Mouse (Mus musculus): Measurements from ENCODE around the gene Kif18b. TPM values are rescaled to one million over a fixed set of nuclear protein-coding genes. Genes with fewer than 3 reads are reported as not detected.

Gene Kif18b
- polyA plus RNA-seq, 1 experiment from 2014 or later = 1.3 TPM

DNA sequence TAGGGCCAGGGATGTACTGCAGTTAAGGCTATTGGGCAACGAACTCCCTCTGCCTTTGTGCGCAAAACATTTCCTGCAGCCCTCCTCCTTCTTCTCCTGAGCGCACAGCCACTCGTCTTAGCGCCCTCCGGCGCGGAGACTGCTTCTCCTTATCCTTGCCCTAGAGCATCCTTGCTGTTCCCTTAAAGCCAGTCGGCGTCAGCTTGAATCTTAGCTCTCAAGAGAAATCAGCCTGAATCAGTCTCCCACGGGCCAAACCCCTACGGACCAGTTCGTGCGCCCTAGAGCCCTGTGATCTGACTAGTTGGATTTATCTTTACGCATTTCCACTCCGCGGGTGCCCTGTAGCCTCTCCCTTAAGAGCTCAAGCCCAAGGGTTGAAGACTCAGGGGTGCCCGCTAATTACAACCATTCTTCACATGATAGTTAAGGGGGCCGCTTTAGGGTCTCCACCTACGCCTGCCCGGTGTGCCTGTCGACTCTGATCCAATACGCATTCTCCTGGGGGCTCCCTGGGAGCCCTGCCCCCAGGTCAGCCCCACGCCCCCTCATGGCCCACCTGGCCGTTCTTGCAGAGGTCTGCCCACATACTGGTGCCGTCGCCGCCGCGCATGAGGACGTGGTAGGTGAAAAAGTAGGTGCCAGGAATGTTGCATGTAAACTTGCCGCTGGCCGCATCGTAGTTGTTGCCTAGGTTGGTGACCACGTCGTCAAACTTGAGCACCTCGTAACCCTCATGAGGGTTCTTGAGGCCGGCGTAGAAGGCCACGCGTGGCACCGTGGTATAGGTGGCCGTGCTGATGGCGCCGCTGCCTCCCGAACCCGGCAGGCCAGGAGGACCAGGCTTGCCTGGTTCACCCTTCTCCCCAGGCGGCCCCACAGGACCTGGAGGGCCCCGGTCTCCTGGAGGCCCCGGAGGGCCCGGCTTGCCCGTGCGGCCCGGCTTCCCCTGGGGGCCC lies 20.7 kb upstream of the Kif18b start:
- Histone ChIP-seq H3K27me3 (ENCODE audit: control insufficient read depth, insufficient read depth, low read length) (peaks cover 23% of the 10 kb centered on the region), H3K4me2 (replicated peaks; ENCODE audit: low read depth) (peak overlapping the region; percentile 51), H3K9me3 (ENCODE audit: control insufficient read depth, low read length) (no peaks in the 10 kb centered on the region), H3K4me1 (replicated peaks; ENCODE audit: control insufficient read depth, insufficient read depth) (peaks cover 8% of the 10 kb centered on the region), H3K4me3 (ENCODE audit: low read depth, low read length) (peak overlapping the region; percentile 26), H3K36me3 (ENCODE audit: control insufficient read depth, insufficient read depth, low read length) (no peaks in the 10 kb centered on the region), H3K27ac (replicated peaks) (no peak overlapping the region), H3K9ac (ENCODE audit: low read length) (no peak overlapping the region)
- no peak for ATAC-seq (ENCODE audit: low FRiP score, low TSS enrichment)
- TF ChIP-seq CTCF (IDR thresholded peaks at IDR 0.05; ENCODE audit: low read depth) = no peak
- TF ChIP-seq EP300 (optimal IDR thresholded peaks at IDR 0.05) = no peak
- WGBS = 3% methylated on average over 53 of the region's 54 CpGs
- DNase-seq (ENCODE audit: low spot score) = no peak

DNA sequence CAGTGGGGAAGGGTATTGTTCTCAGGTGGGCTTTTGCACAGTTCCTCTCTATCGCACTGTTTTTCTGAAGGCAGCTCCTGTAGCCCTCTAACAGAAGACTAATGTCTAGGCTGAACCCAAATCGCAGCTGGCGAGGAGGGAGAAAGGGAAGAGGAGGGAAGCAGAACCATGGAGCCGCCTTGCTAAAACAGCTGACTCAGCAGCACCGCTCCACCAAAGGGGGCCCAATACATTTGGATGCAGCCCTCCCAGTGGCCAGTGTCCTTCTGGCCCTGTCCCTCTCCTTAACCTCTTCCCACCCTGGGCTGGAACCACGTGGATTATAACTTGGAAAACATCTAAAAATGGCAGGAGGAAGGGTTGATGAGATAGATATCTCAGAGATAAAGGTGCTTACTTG lies 16.3 kb upstream of the Kif18b start:
- H3K4me2 ChIP-seq (replicated peaks; ENCODE audit: low read depth) = no peak overlapping the region
- H3K27me3 ChIP-seq (ENCODE audit: control insufficient read depth, insufficient read depth, low read length) = peaks cover 16% of the 10 kb centered on the region
- no peak for DNase-seq (ENCODE audit: low spot score)
- no peak for ATAC-seq (ENCODE audit: low FRiP score, low TSS enrichment)
- no peak overlapping the region for H3K9ac ChIP-seq (ENCODE audit: low read length)
- H3K9me3 ChIP-seq (ENCODE audit: control insufficient read depth, low read length) = no peaks in the 10 kb centered on the region
- H3K27ac ChIP-seq (replicated peaks) = no peak overlapping the region
- peaks cover 3% of the 10 kb centered on the region for H3K4me1 ChIP-seq (replicated peaks; ENCODE audit: control insufficient read depth, insufficient read depth)
- no peak for TF ChIP-seq CTCF (IDR thresholded peaks at IDR 0.05; ENCODE audit: low read depth)
- no peak for TF ChIP-seq EP300 (optimal IDR thresholded peaks at IDR 0.05)
- no peaks in the 10 kb centered on the region for H3K36me3 ChIP-seq (ENCODE audit: control insufficient read depth, insufficient read depth, low read length)
- H3K4me3 ChIP-seq (ENCODE audit: low read depth, low read length) = no peak overlapping the region
- 58% methylated on average over 6 of the region's 6 CpGs for WGBS

DNA sequence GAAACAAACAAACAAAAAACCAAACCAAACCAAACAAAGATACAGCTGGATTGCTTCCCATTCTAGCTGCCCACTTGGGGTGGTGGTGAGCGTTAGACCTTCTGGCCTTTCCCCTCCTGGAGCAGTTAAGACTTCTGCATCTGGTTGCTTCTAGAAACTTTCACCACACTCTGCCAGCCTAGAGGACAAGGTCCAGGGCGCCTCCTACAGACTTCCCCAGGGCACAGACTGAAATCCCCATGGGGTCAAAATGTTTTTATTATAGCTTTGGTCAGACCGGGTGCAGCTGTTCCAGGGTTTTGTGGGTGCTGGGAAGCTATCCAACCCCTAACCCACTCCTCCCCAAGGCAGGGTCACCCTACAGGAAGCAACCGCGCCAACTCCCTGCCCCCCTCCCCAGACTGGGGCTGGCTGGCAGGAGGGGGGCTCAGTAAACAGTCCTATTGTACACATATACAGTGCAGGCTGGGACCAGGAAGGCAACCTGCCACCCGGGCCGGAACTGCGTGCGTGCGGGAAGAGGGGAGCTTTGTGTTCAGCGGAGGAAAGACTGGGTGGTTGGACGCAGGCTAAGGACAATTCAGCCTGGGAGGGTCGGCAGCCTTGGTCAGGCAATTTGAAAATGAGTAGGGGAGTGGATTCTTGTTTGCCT lies 14.2 kb upstream of the Kif18b start:
- Histone ChIP-seq H3K9ac (ENCODE audit: low read length) (no peak overlapping the region), H3K27me3 (ENCODE audit: control insufficient read depth, insufficient read depth, low read length) (no peaks in the 10 kb centered on the region), H3K4me2 (replicated peaks; ENCODE audit: low read depth) (no peak overlapping the region), H3K36me3 (ENCODE audit: control insufficient read depth, insufficient read depth, low read length) (no peaks in the 10 kb centered on the region), H3K9me3 (ENCODE audit: control insufficient read depth, low read length) (no peaks in the 10 kb centered on the region), H3K4me1 (replicated peaks; ENCODE audit: control insufficient read depth, insufficient read depth) (no peaks in the 10 kb centered on the region), H3K4me3 (ENCODE audit: low read depth, low read length) (no peak overlapping the region), H3K27ac (replicated peaks) (no peak overlapping the region)
- no peak for DNase-seq (ENCODE audit: low spot score)
- peak; percentile 34; the same call in 1 of the 2 replicates for ATAC-seq (ENCODE audit: low FRiP score, low TSS enrichment)
- 0 out of 2 replicates have a peak, but pooled peaks have one; percentile 15 for TF ChIP-seq CTCF (IDR thresholded peaks at IDR 0.05; ENCODE audit: low read depth)
- TF ChIP-seq EP300 (optimal IDR thresholded peaks at IDR 0.05) = no peak
- WGBS = 25% methylated on average over 13 of the region's 13 CpGs

DNA sequence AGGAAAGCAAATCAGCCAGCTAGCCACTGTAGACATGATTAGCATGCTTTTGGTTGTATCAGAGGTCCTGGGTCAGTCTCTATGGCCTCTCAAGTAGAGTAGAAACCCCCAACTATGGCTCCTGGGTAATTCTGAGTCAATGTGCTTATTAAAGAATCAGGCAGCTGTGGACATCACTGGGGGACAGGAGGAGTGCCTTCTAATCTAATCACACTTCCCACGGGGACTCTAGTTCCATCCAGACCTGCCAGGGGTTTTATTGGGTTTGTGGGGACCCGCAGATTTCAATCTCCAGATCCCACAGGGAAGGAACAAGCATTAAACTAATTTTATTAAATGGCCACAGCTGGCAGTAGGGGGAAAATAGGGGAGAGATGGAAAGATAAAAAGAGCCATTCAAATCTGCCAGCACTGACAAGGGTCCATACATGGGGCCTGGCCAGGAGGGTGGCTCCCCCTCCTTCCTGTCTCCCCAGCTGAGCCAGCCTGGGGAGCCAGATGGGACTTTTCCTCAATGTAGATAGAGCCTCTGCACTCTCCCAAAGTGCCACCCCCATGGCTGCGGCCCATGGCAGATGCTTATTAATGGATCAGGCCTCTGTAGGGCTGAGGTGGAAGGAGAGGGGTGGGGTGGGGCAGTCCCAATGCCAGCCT lies 12.7 kb upstream of the Kif18b start:
- WGBS = 75% methylated on average over 3 of the region's 3 CpGs

DNA sequence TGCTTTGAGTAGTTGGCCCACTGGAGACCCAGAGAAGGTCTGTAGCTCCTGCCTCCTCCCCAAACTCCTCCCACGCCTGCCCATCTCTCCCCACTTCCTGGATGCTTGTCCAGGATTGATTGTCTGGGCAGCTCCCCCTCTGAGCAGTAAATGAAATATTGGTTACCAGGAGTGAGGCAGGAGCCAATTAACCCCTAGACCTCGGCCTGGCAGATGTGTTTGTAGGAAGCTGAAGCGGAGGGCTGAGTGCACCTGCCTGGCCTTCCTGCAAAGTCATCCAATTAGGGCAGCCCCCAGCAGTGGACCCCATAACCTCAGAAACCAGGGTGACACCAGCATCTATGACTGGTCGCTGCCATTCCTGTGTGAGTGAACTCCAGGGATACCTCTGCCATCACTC lies 11.3 kb upstream of the Kif18b start:
- TF ChIP-seq EP300 (optimal IDR thresholded peaks at IDR 0.05) = no peak
- TF ChIP-seq CTCF (IDR thresholded peaks at IDR 0.05; ENCODE audit: low read depth) = no peak
- Histone ChIP-seq H3K27ac (replicated peaks) (no peak overlapping the region), H3K4me1 (replicated peaks; ENCODE audit: control insufficient read depth, insufficient read depth) (no peaks in the 10 kb centered on the region), H3K9me3 (ENCODE audit: control insufficient read depth, low read length) (no peaks in the 10 kb centered on the region), H3K27me3 (ENCODE audit: control insufficient read depth, insufficient read depth, low read length) (no peaks in the 10 kb centered on the region), H3K4me3 (ENCODE audit: low read depth, low read length) (no peak overlapping the region), H3K4me2 (replicated peaks; ENCODE audit: low read depth) (no peak overlapping the region), H3K36me3 (ENCODE audit: control insufficient read depth, insufficient read depth, low read length) (no peaks in the 10 kb centered on the region), H3K9ac (ENCODE audit: low read length) (no peak overlapping the region)
- whole genome bisulfite sequencing = 43% methylated on average over 4 of the region's 4 CpGs
- no peak for ATAC-seq (ENCODE audit: low FRiP score, low TSS enrichment)
- no peak for DNase-seq (ENCODE audit: low spot score)

More for the DNA sequence above, 12.7 kb upstream of the Kif18b start:
- Histone ChIP-seq H3K4me3 (ENCODE audit: low read depth, low read length) (no peak overlapping the region), H3K36me3 (ENCODE audit: control insufficient read depth, insufficient read depth, low read length) (no peaks in the 10 kb centered on the region), H3K9ac (ENCODE audit: low read length) (no peak overlapping the region), H3K4me1 (replicated peaks; ENCODE audit: control insufficient read depth, insufficient read depth) (no peaks in the 10 kb centered on the region), H3K9me3 (ENCODE audit: control insufficient read depth, low read length) (no peaks in the 10 kb centered on the region), H3K4me2 (replicated peaks; ENCODE audit: low read depth) (no peak overlapping the region), H3K27me3 (ENCODE audit: control insufficient read depth, insufficient read depth, low read length) (no peaks in the 10 kb centered on the region), H3K27ac (replicated peaks) (no peak overlapping the region)
- no peak for DNase-seq (ENCODE audit: low spot score)
- TF ChIP-seq EP300 (optimal IDR thresholded peaks at IDR 0.05) (no peak), CTCF (IDR thresholded peaks at IDR 0.05; ENCODE audit: low read depth) (no peak)
- no peak; the same call in 1 of the 2 replicates for ATAC-seq (ENCODE audit: low FRiP score, low TSS enrichment)

Data from stomach, postnatal 0 days (tissue).